Mouse (Mus musculus) myocyte (in vitro differentiated cells): ENCODE data around the gene Gm20388.
A peak's percentile ranks its signal among the peaks of the same experiment; 100 is the strongest.

Experiments used
- E2F4 ChIP-seq: IDR thresholded peaks from one replicate; pipeline ENCODE4 v1.6.1; 2011; ENCODE audit warnings: mild to moderate bottlenecking, control low read depth, moderate library complexity; ENCODE audit not compliant: insufficient read depth
- MAX ChIP-seq: IDR thresholded peaks from one replicate; pipeline ENCODE4 v1.6.1; 2011; ENCODE audit warnings: low read depth, mild to moderate bottlenecking, control low read depth
- MYOD1 ChIP-seq, 3 experiments: IDR thresholded peaks; one replicate each; pipeline ENCODE4 v1.6.1; 2011; ENCODE audit warnings: control low read depth in 2 of 3, low read depth in 2 of 3, mild to moderate bottlenecking in 2 of 3, moderate library complexity in 1 of 3; ENCODE audit not compliant: insufficient read length in 2 of 3, control insufficient read depth in 1 of 3
- MYOG ChIP-seq, 3 experiments: IDR thresholded peaks; one replicate each; pipeline ENCODE4 v1.6.1; 2011; ENCODE audit warnings: control low read depth in 2 of 3, low read depth in 2 of 3, mild to moderate bottlenecking in 2 of 3; ENCODE audit not compliant: insufficient read length in 2 of 3, control insufficient read depth in 1 of 3, insufficient read depth in 1 of 3
- POLR2A ChIP-seq: IDR thresholded peaks from one replicate; pipeline ENCODE4 v1.6.1; 2011; ENCODE audit warnings: low read depth, mild to moderate bottlenecking, control low read depth, moderate library complexity; ENCODE audit not compliant: insufficient read length
- POLR2AphosphoS2 ChIP-seq: IDR thresholded peaks from one replicate; pipeline ENCODE4 v1.6.1; 2011; ENCODE audit warnings: low read depth, control low read depth; ENCODE audit not compliant: insufficient read length
- SRF ChIP-seq: IDR thresholded peaks from one replicate; pipeline ENCODE4 v1.6.1; 2011; ENCODE audit warnings: low read depth; ENCODE audit not compliant: control insufficient read depth, insufficient read length
- TCF12 ChIP-seq: IDR thresholded peaks from one replicate; pipeline ENCODE4 v1.6.1; 2011; ENCODE audit warnings: mild to moderate bottlenecking, control low read depth; ENCODE audit not compliant: poor library complexity, insufficient read depth, severe bottlenecking
- TCF3 ChIP-seq: IDR thresholded peaks from one replicate; pipeline ENCODE4 v1.6.1; 2011; ENCODE audit warnings: low read depth, control low read depth; ENCODE audit not compliant: insufficient read length
- USF1 ChIP-seq: IDR thresholded peaks from one replicate; pipeline ENCODE4 v1.6.1; 2011; ENCODE audit warnings: low read depth, mild to moderate bottlenecking, control low read depth, moderate library complexity

- no peak for TF ChIP-seq MAX
- TF ChIP-seq POLR2A, result no peak
- no peak for TF ChIP-seq USF1
- TF ChIP-seq TCF12, result no peak
- TF ChIP-seq MYOD1 (IDR thresholded peaks at IDR 0.05; ENCODE audit: control insufficient read depth in 1 of 3, insufficient read length in 2 of 3, low read depth in 2 of 3), result peak in 1 of 3 experiments; percentile 25
- no peak for TF ChIP-seq POLR2AphosphoS2
- no peak for TF ChIP-seq E2F4
- TF ChIP-seq MYOG (IDR thresholded peaks at IDR 0.05; ENCODE audit: control insufficient read depth in 1 of 3, insufficient read depth in 1 of 3, insufficient read length in 2 of 3, low read depth in 2 of 3), result peak in 2 of 3 experiments; percentile 9 to 60
- TF ChIP-seq TCF3, result no peak
- TF ChIP-seq SRF, result no peak
Measured at GRCm38 (mm10) chr8:119964859-119965258, 54.2 kb downstream of the Gm20388 start.
